Mouse (Mus musculus) c-Kit-positive CD71-positive TER-119-positive erythroid progenitor cells, embryonic 14.5 days (primary cell): ENCODE data around the gene Gm2310.
A peak's percentile ranks its signal among the peaks of the same experiment; 100 is the strongest.
"Not testable (repeated sequence)": the region's sequence is repeated elsewhere in the genome, so short reads cannot be mapped to it uniquely, and the experiment has no call there.

Source experiments
- DNase-seq: peaks from one replicate; pipeline ENCODE4 v3.0.0-alpha.2; 2013; ENCODE audit warnings: low spot score

The Gm2310 gene

GRCm38 (mm10) chr15:8519853-8520252 is at the start of gene Gm2310:
Gene Gm2310 (minus strand): TSS chr15:8519953.
- DNase-seq: not testable (repeated sequence)

- DNase-seq: peak; percentile 45
Measured at GRCm38 (mm10) chr15:8568645-8569528, 49.1 kb upstream of the Gm2310 start.

GRCm38 (mm10) chr15:8568286-8568644 is 48.5 kb upstream of the Gm2310 start:
- DNase-seq: no peak

DNA sequence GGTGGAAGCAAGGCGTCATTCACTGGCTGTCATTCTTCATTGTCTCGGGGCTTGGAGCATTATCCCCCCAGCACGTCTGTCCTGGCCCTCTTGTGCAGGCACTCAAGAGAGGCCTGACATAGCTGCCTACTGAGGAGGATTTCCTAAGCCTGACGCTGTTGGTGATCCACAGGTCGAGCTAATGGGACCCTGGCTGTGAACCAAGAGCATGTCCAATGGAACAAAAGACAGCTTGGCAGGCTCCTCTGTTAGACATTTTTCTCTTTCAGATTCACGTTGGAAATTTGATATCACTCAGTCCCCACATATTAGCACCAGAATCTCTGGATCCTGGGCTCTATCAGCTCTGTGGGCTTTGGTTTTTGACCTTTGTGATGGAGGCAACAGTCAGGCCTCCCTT is 45.7 kb upstream of the Gm2310 start:
- DNase-seq: no peak

- no peak for DNase-seq
Measured at GRCm38 (mm10) chr15:8564331-8564730, 44.6 kb upstream of the Gm2310 start.

DNA sequence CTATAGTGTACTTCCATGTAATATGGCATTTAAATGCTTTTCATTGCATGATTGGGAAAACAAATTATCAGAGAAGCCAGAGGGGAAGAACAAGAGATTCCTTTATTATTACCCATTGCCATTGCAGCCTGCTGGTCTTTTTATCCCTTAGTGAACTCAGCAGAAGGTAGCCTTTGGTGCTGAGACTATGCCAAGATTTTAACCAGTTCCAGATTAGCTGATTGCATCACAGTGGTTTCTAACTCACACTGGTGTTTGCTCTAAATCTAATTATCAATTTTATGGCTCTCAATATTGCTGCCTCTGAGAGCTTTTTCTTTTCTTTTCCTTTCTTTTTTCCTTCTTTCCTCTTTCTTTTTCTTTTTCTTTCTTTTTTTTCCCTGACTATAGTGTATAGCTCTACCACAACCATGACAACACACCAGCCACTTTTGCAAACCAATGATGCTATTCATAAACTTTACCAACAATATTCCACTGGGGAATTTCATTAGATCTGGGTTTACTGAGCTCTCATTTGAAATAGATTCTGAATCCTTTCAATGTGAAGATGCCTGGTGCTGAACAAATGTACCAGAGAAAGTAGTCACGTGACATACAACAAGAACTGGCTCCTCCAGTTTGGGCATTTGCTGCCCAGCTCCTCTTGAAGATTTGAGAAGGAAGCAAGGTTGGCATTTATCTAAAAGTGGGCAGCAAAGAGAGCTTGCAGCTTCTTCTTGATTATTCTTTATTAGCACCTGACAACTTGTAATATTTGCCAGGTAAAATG is 43.9 kb upstream of the Gm2310 start:
- no peak for DNase-seq

GRCm38 (mm10) chr15:8562776-8563175 is 43.0 kb upstream of the Gm2310 start:
- no peak for DNase-seq

DNA sequence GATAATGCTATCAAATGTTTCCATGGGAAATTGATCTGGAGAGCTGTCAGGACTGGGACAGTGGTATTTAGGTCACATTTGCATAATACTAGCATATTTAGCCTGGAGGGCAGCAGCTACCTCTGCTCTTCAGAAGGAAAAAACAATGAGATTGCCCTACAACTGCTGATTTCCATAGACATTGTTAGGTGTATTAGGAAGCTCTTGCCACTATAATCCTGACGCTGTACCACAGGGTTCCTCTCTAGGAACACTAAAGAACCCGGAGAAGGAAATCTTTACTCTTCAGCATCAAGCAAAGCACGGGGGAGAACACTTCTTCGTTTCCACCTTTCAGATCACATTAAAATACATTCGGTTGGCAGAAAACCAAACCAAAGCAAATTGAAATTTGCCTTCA is 11.4 kb upstream of the Gm2310 start:
- DNase-seq: no peak

DNA sequence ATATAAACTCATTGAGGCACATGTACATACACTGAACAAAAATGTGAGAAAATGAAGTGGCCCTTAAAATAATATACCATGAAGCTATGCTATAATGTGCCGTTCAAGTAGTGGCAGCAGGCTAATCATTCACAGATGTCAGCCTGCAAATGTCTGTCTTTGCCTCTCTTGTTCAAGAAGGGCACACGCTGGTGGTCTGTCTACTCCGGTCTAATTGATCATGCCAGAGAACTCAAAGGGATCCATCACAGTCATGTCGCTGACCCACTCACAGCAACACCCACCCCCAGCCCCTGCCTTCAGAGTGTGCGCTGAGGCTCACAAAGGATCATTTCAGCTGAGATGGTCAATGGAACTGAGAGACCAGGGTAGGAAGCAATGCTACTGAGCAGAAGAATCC is 6.8 kb downstream of the Gm2310 start:
- DNase-seq: no peak

- DNase-seq: no peak
Measured at GRCm38 (mm10) chr15:8511861-8512260, 7.9 kb downstream of the Gm2310 start.

- no peak for DNase-seq
Measured at GRCm38 (mm10) chr15:8502431-8502830, 17.3 kb downstream of the Gm2310 start.

- no peak for DNase-seq
Measured at GRCm38 (mm10) chr15:8485261-8485660, 34.5 kb downstream of the Gm2310 start.

- DNase-seq: no peak
Measured at GRCm38 (mm10) chr15:8469006-8469575, 50.7 kb downstream of the Gm2310 start.
